Mouse (Mus musculus) cerebellum, adult 11 months (tissue): ENCODE measurements around the gene Chn2.

Experiments
- DNase-seq: peaks from one replicate; pipeline ENCODE4 v3.0.0; 2022

Chn2 gene

GRCm38 (mm10) chr6:54078269-54078668 is 38.9 kb downstream of the Chn2 start:
- no peak for DNase-seq

DNA sequence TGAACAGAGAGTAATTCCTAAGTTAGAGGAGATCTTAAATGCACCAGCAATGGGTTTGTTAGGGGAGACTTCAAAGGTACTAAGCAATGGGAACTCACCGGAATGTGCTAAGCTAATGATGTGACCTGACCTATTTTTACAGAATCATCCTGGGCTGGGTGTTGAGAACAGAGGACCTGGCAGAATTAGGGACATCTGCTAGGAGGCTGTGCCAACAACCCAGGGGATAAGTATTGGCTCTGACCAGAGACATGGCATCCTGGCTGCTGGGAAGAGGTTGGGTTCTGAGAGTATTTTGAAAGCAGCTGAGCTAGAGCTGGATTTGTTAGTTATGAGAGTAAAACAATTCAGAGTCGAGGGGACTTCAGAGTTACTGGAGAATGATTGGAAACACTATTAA is 40.5 kb downstream of the Chn2 start:
- DNase-seq = peak; percentile 90

GRCm38 (mm10) chr6:54080518-54081285 is 41.3 kb downstream of the Chn2 start:
- no peak for DNase-seq

DNA sequence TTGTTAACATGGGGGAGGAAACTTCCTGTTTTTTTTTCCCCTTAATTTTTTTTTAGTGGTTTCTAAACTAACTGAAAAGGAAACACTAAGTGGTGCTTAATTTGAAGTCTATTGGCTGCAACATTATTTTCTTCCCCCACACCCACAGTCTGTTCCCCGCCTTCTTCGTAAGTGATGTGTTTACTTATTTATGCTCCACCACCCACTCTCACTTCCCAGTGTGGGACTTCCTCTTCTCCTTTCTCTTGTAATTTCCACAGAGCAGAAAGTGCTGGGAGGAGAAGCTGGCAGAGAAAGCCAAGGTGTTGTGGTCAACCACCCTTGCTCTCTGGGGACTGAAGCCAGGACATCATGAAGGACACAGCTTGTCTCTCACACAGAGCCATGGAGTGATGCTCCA is 43.2 kb downstream of the Chn2 start:
- DNase-seq = no peak

GRCm38 (mm10) chr6:54084046-54084445 is 44.7 kb downstream of the Chn2 start:
- no peak for DNase-seq

GRCm38 (mm10) chr6:54085009-54085408 is 45.7 kb downstream of the Chn2 start:
- DNase-seq = no peak

- DNase-seq = no peak
Observed at GRCm38 (mm10) chr6:54088168-54088567, 48.8 kb downstream of the Chn2 start.

DNA sequence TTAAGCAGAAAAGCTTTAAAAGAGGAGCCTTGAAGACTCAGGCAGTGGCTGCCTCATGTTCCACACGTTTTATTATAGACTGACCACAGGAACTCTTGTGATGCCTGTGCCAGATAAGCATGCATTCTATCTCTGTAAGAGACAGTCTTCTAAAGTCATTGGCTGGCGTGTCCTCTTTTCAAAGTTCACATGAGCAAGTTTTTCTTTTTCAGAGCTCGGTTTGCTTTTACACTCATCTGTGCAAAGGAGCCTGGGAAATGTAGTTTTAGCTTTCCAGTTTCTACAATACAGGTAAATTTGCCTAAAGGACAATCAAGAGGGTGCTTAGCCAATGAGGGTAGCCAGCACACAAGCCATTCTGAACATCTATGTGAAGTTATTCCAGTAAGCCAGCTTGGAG is 51.5 kb downstream of the Chn2 start:
- DNase-seq = no peak

- no peak for DNase-seq
Observed at GRCm38 (mm10) chr6:54092920-54093319, 53.6 kb downstream of the Chn2 start.

DNA sequence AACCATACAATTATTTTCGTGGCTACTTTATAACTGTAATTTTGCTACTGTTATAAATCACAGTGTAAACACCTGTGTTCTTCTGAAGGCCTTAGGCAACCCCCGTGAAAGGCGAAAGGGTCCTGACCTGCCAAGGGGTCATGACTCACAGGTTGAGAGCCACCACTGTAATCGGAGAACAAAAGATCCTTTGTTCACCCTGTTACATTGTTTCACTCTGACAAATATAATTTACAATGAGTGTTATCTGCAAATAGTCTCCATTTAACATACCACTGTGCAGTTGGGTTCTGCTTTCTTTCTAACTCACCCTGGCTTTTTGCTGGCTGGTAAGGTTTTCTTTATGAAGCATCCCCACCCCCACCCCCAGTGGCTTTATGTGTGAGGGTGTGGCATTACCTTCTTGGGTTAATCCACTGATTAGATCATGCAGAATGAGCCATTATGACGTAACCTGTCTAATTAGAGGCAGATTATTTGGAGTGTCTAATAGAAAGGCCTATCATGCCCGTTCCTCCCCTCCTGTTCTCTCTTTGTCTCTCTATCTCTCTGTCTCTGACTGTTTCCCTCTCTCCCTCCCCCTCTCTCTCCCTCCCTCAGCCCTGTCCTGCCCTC is 56.9 kb downstream of the Chn2 start:
- no peak for DNase-seq

DNA sequence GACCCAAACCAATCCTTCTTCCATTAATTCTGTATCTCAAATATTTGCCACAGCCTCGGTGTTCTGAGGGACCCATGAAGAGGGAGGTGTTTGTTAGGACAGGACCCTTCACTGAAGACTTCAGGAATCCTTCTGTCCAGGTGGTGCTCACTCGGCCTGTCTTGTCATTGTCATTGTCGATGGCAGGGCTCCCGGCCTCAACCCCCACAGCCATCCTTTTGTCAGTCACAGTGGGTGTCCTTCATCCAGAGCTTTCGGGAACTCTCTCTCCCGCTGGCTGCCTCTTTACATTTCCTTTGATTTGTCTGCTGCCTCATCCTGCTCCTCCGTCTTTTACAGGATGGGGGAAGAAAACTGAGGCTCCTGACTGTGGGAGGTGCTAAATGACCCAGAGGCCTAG is 57.5 kb downstream of the Chn2 start:
- no peak for DNase-seq

DNA sequence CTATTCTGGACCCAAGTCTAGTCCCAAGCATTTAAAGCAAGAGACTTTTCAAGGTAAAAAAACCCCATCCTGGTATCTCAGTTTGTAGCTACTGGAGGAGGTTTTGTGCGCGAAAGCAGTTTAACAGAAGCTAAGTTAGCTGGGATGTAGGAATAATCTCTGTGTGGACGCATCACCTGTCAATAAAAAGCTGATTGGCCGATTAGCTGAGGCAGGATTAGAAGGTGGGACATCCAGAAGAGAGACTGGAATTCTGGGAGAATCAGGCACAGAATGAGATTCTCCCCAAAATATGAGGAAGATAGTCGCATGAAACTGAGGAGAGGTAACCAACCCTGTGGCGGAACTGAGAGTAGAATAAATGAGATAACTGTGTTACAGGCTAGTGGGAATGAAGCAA is 59.0 kb downstream of the Chn2 start:
- no peak for DNase-seq

- DNase-seq = no peak
Observed at GRCm38 (mm10) chr6:54099659-54100058, 60.3 kb downstream of the Chn2 start.

DNA sequence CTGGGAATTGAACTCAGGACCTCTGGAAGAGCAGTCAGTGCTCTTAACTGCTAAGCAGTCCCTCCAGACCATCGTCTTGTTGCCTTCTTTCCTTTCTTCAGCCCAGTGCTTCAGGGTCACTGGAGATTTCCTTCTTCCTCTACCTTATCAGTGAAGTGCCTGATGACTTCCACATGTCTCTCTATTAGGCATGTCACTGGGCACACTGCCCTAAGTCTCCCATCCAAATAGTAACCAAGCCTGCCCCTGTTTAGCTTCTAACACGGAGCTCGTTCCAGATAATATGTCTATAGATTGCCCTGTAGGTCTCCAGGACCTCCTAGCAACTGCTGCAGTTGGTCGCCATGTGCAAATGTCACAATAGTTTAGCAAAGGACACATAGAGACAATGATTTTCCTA is 62.9 kb downstream of the Chn2 start:
- DNase-seq = no peak

- no peak for DNase-seq
Observed at GRCm38 (mm10) chr6:54103276-54103975, 64.1 kb downstream of the Chn2 start.

- DNase-seq = peak; percentile 85
Observed at GRCm38 (mm10) chr6:54111416-54111984, 72.1 kb downstream of the Chn2 start.

- DNase-seq = no peak
Observed at GRCm38 (mm10) chr6:54113338-54113737, 74.0 kb downstream of the Chn2 start.

DNA sequence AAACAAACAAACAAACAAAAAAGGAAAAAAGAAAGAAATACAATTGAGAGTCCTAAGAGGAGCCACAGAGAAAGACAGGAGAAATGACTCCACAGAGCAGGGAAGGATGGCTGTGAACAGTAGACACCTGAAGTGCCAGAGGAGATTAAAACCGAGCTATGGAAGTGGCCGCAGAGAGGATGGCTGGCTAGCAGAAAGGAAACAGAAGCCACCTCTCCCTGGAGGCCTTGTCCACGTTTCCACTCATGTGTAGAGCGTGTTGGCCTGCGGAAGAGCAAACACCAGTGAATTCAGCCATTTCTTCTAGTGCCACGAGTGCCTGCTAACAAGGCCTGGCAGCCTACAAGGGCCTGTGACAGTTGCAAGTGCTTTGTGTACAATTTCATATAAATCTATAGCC is 75.1 kb downstream of the Chn2 start:
- DNase-seq = no peak

GRCm38 (mm10) chr6:54116299-54116698 is 76.9 kb downstream of the Chn2 start:
- no peak for DNase-seq

DNA sequence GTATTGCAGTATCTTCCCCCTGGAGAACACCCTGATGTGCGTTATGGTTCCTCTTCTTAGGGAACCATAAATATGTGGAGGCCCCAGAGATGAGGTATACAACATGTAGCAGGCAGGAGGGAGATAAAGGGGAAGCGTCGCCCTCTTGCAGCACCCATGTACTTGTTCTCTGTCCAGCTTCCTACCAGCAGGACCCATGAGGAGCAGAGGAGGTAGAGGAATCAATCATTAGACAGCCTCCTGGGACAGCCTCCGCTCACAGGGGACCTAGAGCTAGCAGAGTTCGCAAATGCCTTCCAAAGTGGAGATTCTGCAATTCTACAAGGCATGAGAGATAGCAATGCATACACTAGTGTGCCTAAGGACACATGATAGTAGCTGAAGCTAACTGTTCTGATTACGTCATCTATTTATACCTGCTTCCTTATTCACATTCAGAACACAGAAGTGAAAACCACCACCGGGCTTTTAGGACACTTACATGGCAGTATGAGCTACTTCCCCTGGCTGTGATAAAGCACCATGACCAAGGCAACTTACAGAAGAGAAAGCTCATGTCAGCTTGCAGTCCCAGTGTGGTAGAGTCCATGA is 77.7 kb downstream of the Chn2 start:
- DNase-seq = no peak

DNA sequence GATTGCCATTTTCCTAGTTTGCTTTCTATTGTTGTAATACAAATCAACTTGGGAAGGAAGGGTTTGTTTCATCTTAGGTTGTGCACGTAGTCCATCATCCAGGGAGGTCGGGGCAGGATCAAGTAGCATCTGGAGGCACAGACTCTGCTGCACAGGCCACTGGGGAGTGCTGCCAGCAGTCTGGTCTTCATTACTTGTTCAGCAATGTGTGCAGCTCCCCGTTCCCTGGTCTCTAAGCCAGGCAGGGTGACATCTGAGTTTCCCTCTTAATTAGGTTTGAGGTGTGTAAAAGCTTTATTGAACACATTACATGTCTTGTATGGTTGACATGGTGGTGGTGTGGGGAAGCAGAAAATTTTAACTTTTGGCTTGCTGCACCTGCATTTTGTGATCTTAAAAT is 79.0 kb downstream of the Chn2 start:
- no peak for DNase-seq

GRCm38 (mm10) chr6:54118897-54119296 is 79.5 kb downstream of the Chn2 start:
- DNase-seq = no peak

- no peak for DNase-seq
Observed at GRCm38 (mm10) chr6:54119461-54119860, 80.1 kb downstream of the Chn2 start.
